Mouse (Mus musculus): ENCODE measurements around the gene Kat8. TPM values are rescaled to one million over a fixed set of nuclear protein-coding genes. Genes with fewer than 3 reads are reported as not detected.

Gene Kat8
- polyA plus RNA-seq (2014; fragmentation: Illumina TruSeq; extraction: RNeasy Lipid Tissue Mini Kit (QIAGEN cat#74804); ENCODE audit: low replicate concordance): 5.7 TPM

GRCm38 (mm10) chr7:127912190-127912871 lies at the start of gene Kat8:
Gene Kat8, plus strand, starts transcription at chr7:127912516.

GRCm38 (mm10) chr7:127876041-127876466 lies 36.3 kb upstream of the Kat8 start, which contains the start of gene Zfp646:
Gene Zfp646, plus strand, starts transcription at chr7:127876221.

GRCm38 (mm10) chr7:127876467-127877348 lies 35.6 kb upstream of the Kat8 start, which contains the start of gene Zfp668:
Gene Zfp668, minus strand, starts transcription at chr7:127876828.

GRCm38 (mm10) chr7:127890798-127891197 lies 21.5 kb upstream of the Kat8 start, which contains the start of gene Prss53:
Gene Prss53, minus strand, starts transcription at chr7:127890970.

GRCm38 (mm10) chr7:127895442-127895841 lies 16.9 kb upstream of the Kat8 start, which contains the start of the genes Gm21974 and Vkorc1:
Gene Gm21974, minus strand, starts transcription at chr7:127895454.
Gene Vkorc1, minus strand, starts transcription at chr7:127895617.

GRCm38 (mm10) chr7:127903971-127904796 lies 8.1 kb upstream of the Kat8 start, which contains the start of gene Bckdk:
Gene Bckdk, plus strand, starts transcription at chr7:127904082.

GRCm38 (mm10) chr7:127929923-127930322 lies 17.6 kb downstream of the Kat8 start, which contains the start of gene Prss8:
Gene Prss8, minus strand, starts transcription at chr7:127930104.

GRCm38 (mm10) chr7:127946470-127947023 lies 34.2 kb downstream of the Kat8 start, which contains the start of gene Prss36:
Gene Prss36, minus strand, starts transcription at chr7:127946725.

GRCm38 (mm10) chr7:127967004-127967921 lies 54.9 kb downstream of the Kat8 start, which contains the start of gene Fus:
Gene Fus, plus strand, starts transcription at chr7:127967457.

Other genes starting within 250 kb of the Kat8 start
- 1.2 TPM for gene Bcl7c, start 203.6 kb upstream of the Kat8 start, polyA plus RNA-seq (2014; fragmentation: Illumina TruSeq; extraction: RNeasy Lipid Tissue Mini Kit (QIAGEN cat#74804); ENCODE audit: low replicate concordance)
- gene Ctf1, start 199.8 kb upstream of the Kat8 start, polyA plus RNA-seq (2014; fragmentation: Illumina TruSeq; extraction: RNeasy Lipid Tissue Mini Kit (QIAGEN cat#74804); ENCODE audit: low replicate concordance): 0.74 TPM
- not detected for gene Ctf2, start 180.3 kb upstream of the Kat8 start, polyA plus RNA-seq (2014; fragmentation: Illumina TruSeq; extraction: RNeasy Lipid Tissue Mini Kit (QIAGEN cat#74804); ENCODE audit: low replicate concordance)
- gene Fbxl19, start 168.0 kb upstream of the Kat8 start, polyA plus RNA-seq (2014; fragmentation: Illumina TruSeq; extraction: RNeasy Lipid Tissue Mini Kit (QIAGEN cat#74804); ENCODE audit: low replicate concordance): 0.11 TPM
- gene Orai3, start 142.7 kb upstream of the Kat8 start, polyA plus RNA-seq (2014; fragmentation: Illumina TruSeq; extraction: RNeasy Lipid Tissue Mini Kit (QIAGEN cat#74804); ENCODE audit: low replicate concordance): 0.63 TPM
- 3.5 TPM for gene Setd1a, start 135.8 kb upstream of the Kat8 start, polyA plus RNA-seq (2014; fragmentation: Illumina TruSeq; extraction: RNeasy Lipid Tissue Mini Kit (QIAGEN cat#74804); ENCODE audit: low replicate concordance)
- not detected for gene Gm49388, start 126.9 kb upstream of the Kat8 start, polyA plus RNA-seq (2014; fragmentation: Illumina TruSeq; extraction: RNeasy Lipid Tissue Mini Kit (QIAGEN cat#74804); ENCODE audit: low replicate concordance)
- 14.6 TPM for gene Hsd3b7, start 111.9 kb upstream of the Kat8 start, polyA plus RNA-seq (2014; fragmentation: Illumina TruSeq; extraction: RNeasy Lipid Tissue Mini Kit (QIAGEN cat#74804); ENCODE audit: low replicate concordance)
- 11.9 TPM for gene Stx4a, start 88.2 kb upstream of the Kat8 start, polyA plus RNA-seq (2014; fragmentation: Illumina TruSeq; extraction: RNeasy Lipid Tissue Mini Kit (QIAGEN cat#74804); ENCODE audit: low replicate concordance)
- gene Stx1b, start 88.0 kb upstream of the Kat8 start, polyA plus RNA-seq (2014; fragmentation: Illumina TruSeq; extraction: RNeasy Lipid Tissue Mini Kit (QIAGEN cat#74804); ENCODE audit: low replicate concordance): 0.30 TPM
- gene Zfp646, start 36.3 kb upstream of the Kat8 start, polyA plus RNA-seq (2014; fragmentation: Illumina TruSeq; extraction: RNeasy Lipid Tissue Mini Kit (QIAGEN cat#74804); ENCODE audit: low replicate concordance): 4.9 TPM
- 0.52 TPM for gene Zfp668, start 35.7 kb upstream of the Kat8 start, polyA plus RNA-seq (2014; fragmentation: Illumina TruSeq; extraction: RNeasy Lipid Tissue Mini Kit (QIAGEN cat#74804); ENCODE audit: low replicate concordance)
- gene Prss53, start 21.5 kb upstream of the Kat8 start, polyA plus RNA-seq (2014; fragmentation: Illumina TruSeq; extraction: RNeasy Lipid Tissue Mini Kit (QIAGEN cat#74804); ENCODE audit: low replicate concordance): not detected
- gene Gm21974, start 17.1 kb upstream of the Kat8 start, polyA plus RNA-seq (2014; fragmentation: Illumina TruSeq; extraction: RNeasy Lipid Tissue Mini Kit (QIAGEN cat#74804); ENCODE audit: low replicate concordance): not detected
- 24.9 TPM for gene Vkorc1, start 16.9 kb upstream of the Kat8 start, polyA plus RNA-seq (2014; fragmentation: Illumina TruSeq; extraction: RNeasy Lipid Tissue Mini Kit (QIAGEN cat#74804); ENCODE audit: low replicate concordance)
- 1.1 TPM for gene Bckdk, start 8.4 kb upstream of the Kat8 start, polyA plus RNA-seq (2014; fragmentation: Illumina TruSeq; extraction: RNeasy Lipid Tissue Mini Kit (QIAGEN cat#74804); ENCODE audit: low replicate concordance)
- gene Prss8, start 17.6 kb downstream of the Kat8 start, polyA plus RNA-seq (2014; fragmentation: Illumina TruSeq; extraction: RNeasy Lipid Tissue Mini Kit (QIAGEN cat#74804); ENCODE audit: low replicate concordance): 0.26 TPM
- not detected for gene Prss36, start 34.2 kb downstream of the Kat8 start, polyA plus RNA-seq (2014; fragmentation: Illumina TruSeq; extraction: RNeasy Lipid Tissue Mini Kit (QIAGEN cat#74804); ENCODE audit: low replicate concordance)
- gene Fus, start 54.9 kb downstream of the Kat8 start, polyA plus RNA-seq (2014; fragmentation: Illumina TruSeq; extraction: RNeasy Lipid Tissue Mini Kit (QIAGEN cat#74804); ENCODE audit: low replicate concordance): 567 TPM
- gene Pycard, start 81.4 kb downstream of the Kat8 start, polyA plus RNA-seq (2014; fragmentation: Illumina TruSeq; extraction: RNeasy Lipid Tissue Mini Kit (QIAGEN cat#74804); ENCODE audit: low replicate concordance): 89.0 TPM
- gene Trim72, start 91.4 kb downstream of the Kat8 start, polyA plus RNA-seq (2014; fragmentation: Illumina TruSeq; extraction: RNeasy Lipid Tissue Mini Kit (QIAGEN cat#74804); ENCODE audit: low replicate concordance): not detected
- 7.9 TPM for gene Itgam, start 150.1 kb downstream of the Kat8 start, polyA plus RNA-seq (2014; fragmentation: Illumina TruSeq; extraction: RNeasy Lipid Tissue Mini Kit (QIAGEN cat#74804); ENCODE audit: low replicate concordance)
- gene Gm49368, start 150.2 kb downstream of the Kat8 start, polyA plus RNA-seq (2014; fragmentation: Illumina TruSeq; extraction: RNeasy Lipid Tissue Mini Kit (QIAGEN cat#74804); ENCODE audit: low replicate concordance): not detected
- gene Itgax, start 217.0 kb downstream of the Kat8 start, polyA plus RNA-seq (2014; fragmentation: Illumina TruSeq; extraction: RNeasy Lipid Tissue Mini Kit (QIAGEN cat#74804); ENCODE audit: low replicate concordance): 9.9 TPM
- gene Itgad, start 241.9 kb downstream of the Kat8 start, polyA plus RNA-seq (2014; fragmentation: Illumina TruSeq; extraction: RNeasy Lipid Tissue Mini Kit (QIAGEN cat#74804); ENCODE audit: low replicate concordance): 0.56 TPM